Comparison of ENCODE assay signal across 25 mouse cellular contexts in genomic region chr4:53691418-53691817, GRCm38 (mm10). TPM values are rescaled to one million over a fixed set of nuclear protein-coding genes. Genes with fewer than 3 reads are reported as not detected.
A peak's percentile ranks its signal among the peaks of the same experiment; 100 is the strongest.
DNase-seq lines count a peak whose midpoint lies in the region; ATAC-seq and TF ChIP-seq lines count a peak whose summit lies in the region.
"Had no signal": no experiment of that assay in that cellular context is flagged by ENCODE, and none has a peak within 500 bp of the region (broad histone marks: within the 10 kb centered on the region; RNA-seq: fewer than 3 reads in every experiment).

No protein-coding gene starts in this region.

- TF ChIP-seq CTCF in forebrain, postnatal 0 days (IDR thresholded peaks at IDR 0.05; ENCODE audit: low read depth), result no peak

- H3K9ac ChIP-seq in forebrain, postnatal 0 days, result no peak overlapping the region
- no peak overlapping the region for H3K9ac ChIP-seq in forebrain, embryonic 16.5 days (replicated peaks; ENCODE audit: low read depth, low read length)
- H3K9ac ChIP-seq: embryonic facial prominence, embryonic 15.5 days; kidney, embryonic 15.5 days; limb, embryonic 13.5 days; liver, embryonic 13.5 days; lung, embryonic 14.5 days; neural tube, embryonic 15.5 days had no signal

- ATAC-seq in forebrain, postnatal 0 days, result peak; percentile 23
- ATAC-seq in forebrain, embryonic 16.5 days, result no peak
- ATAC-seq in erythroid progenitor cell, adult 5-6 weeks (replicated peaks; ENCODE audit: low FRiP score, poor library complexity, severe bottlenecking), result no peak
- ATAC-seq: hindbrain, embryonic 16.5 days; intestine, embryonic 16.5 days; midbrain, embryonic 16.5 days had no signal

- no peak overlapping the region for H3K27ac ChIP-seq in forebrain, postnatal 0 days (ENCODE audit: low read depth, low read length)
- no peak overlapping the region for H3K27ac ChIP-seq in forebrain, embryonic 16.5 days (ENCODE audit: low read length)
- H3K27ac ChIP-seq: embryonic facial prominence, embryonic 15.5 days; heart, adult 2 months; kidney, embryonic 15.5 days; limb, embryonic 13.5 days; liver, embryonic 13.5 days had no signal

- H3K9me3 ChIP-seq in forebrain, postnatal 0 days (ENCODE audit: low read length), result no peaks in the 10 kb centered on the region
- no peaks in the 10 kb centered on the region for H3K9me3 ChIP-seq in forebrain, embryonic 16.5 days (ENCODE audit: control insufficient read depth, low read length)
- H3K9me3 ChIP-seq: embryonic facial prominence, embryonic 15.5 days; kidney, embryonic 15.5 days; limb, embryonic 13.5 days; liver, embryonic 13.5 days; neural tube, embryonic 15.5 days had no signal

- H3K27me3 ChIP-seq in forebrain, postnatal 0 days (ENCODE audit: insufficient read depth, low read length), result no peaks in the 10 kb centered on the region
- no peaks in the 10 kb centered on the region for H3K27me3 ChIP-seq in forebrain, embryonic 16.5 days (replicated peaks; ENCODE audit: control insufficient read depth, insufficient read depth, low read length)
- H3K27me3 ChIP-seq: embryonic facial prominence, embryonic 15.5 days; kidney, embryonic 15.5 days; limb, embryonic 13.5 days; liver, embryonic 13.5 days; neural tube, embryonic 15.5 days had no signal

- no peaks in the 10 kb centered on the region for H3K4me1 ChIP-seq in forebrain, postnatal 0 days (ENCODE audit: insufficient read depth)
- H3K4me1 ChIP-seq in forebrain, embryonic 16.5 days (replicated peaks; ENCODE audit: control insufficient read depth, insufficient read depth, low read length), result no peaks in the 10 kb centered on the region
- H3K4me1 ChIP-seq: embryonic facial prominence, embryonic 15.5 days; kidney, embryonic 15.5 days; limb, embryonic 13.5 days; liver, embryonic 13.5 days; neural tube, embryonic 15.5 days had no signal

- no peak overlapping the region for H3K4me3 ChIP-seq in forebrain, postnatal 0 days (ENCODE audit: low read depth, low read length)
- no peak overlapping the region for H3K4me3 ChIP-seq in forebrain, embryonic 16.5 days (replicated peaks; ENCODE audit: low read length)
- H3K4me3 ChIP-seq: embryonic facial prominence, embryonic 15.5 days; heart, adult 2 months; kidney, embryonic 15.5 days; limb, embryonic 13.5 days; liver, embryonic 13.5 days; neural tube, embryonic 15.5 days had no signal

- H3K36me3 ChIP-seq in forebrain, postnatal 0 days (ENCODE audit: insufficient read depth), result peaks cover 18% of the 10 kb centered on the region; the same call in 1 of the 2 replicates
- peaks cover 6% of the 10 kb centered on the region; the same call in 1 of the 2 replicates for H3K36me3 ChIP-seq in forebrain, embryonic 16.5 days (ENCODE audit: control insufficient read depth, insufficient read depth)
- H3K36me3 ChIP-seq: embryonic facial prominence, embryonic 15.5 days; liver, embryonic 13.5 days had no signal

- H3K4me2 ChIP-seq in forebrain, postnatal 0 days (ENCODE audit: low read depth), result no peak overlapping the region
- no peak overlapping the region for H3K4me2 ChIP-seq in forebrain, embryonic 16.5 days (ENCODE audit: low read length)
- H3K4me2 ChIP-seq: embryonic facial prominence, embryonic 15.5 days; kidney, embryonic 15.5 days; limb, embryonic 13.5 days; liver, embryonic 13.5 days; lung, embryonic 14.5 days; neural tube, embryonic 15.5 days had no signal

- peak; percentile 30 for DNase-seq in forebrain, postnatal 0 days
- DNase-seq in brain, adult 2 months (ENCODE audit: low read depth, low spot score), result peak; percentile 71
- peak; percentile 43 for DNase-seq in cerebellum, adult 11-12 months
- DNase-seq in cerebellum, postnatal 14 days, result peak; percentile 45 to 52
- DNase-seq in kidney, adult 11 months, result no peak
- DNase-seq: adrenal gland, postnatal 36 days; B cell, adult 2 months; gastrocnemius, postnatal 10 days; heart, adult 2 months; heart, postnatal 4 days; kidney, postnatal 4 days; layer of hippocampus, adult 9-11 months; liver, embryonic 13.5 days; lung, embryonic 14.5 days; lung, postnatal 4 days; thymus, postnatal 4 days had no signal

- 35% methylated on average over 1 of the region's 1 CpGs for WGBS in forebrain, postnatal 0 days
- 50% methylated on average over 1 of the region's 1 CpGs for WGBS in forebrain, embryonic 16.5 days

RNA-seq across cellular contexts. Expression of gene Fktn, which starts 22.4 kb away (rescaled TPM):
- 10.1 and 14.6 TPM in 2 replicates for total RNA-seq in forebrain, postnatal 0 days (2014; rRNA removed)
- 6.6 and 14.8 TPM in 2 replicates for polyA plus RNA-seq in forebrain, postnatal 0 days (2015; fragmentation: Nextera tagmentation; extraction: Ambion mirVana)
- polyA plus RNA-seq in forebrain, embryonic 16.5 days (2015; fragmentation: Nextera tagmentation; extraction: Ambion mirVana), result 22.2 and 23.4 TPM in 2 replicates
- 0.72 and 5.0 TPM in 2 replicates for total RNA-seq in erythroid progenitor cell, adult 5-6 weeks (2015; ENCODE audit: low replicate concordance)
- 0.64 and 0.68 TPM in 2 replicates for total RNA-seq in erythroid progenitor cell, adult 5-6 weeks (2017; ENCODE audit: low replicate concordance)
